Mouse (Mus musculus) urinary bladder, postnatal 4 days (tissue): ENCODE data around the gene Jag2.

ENCODE experiments used
- DNase-seq, 2 experiments: peaks; one replicate each; pipeline ENCODE4 v3.0.0; 2021 to 2022; ENCODE audit warnings: low spot score in 2 of 2

The Jag2 gene

GRCm38 (mm10) chr12:112929562-112930352, at the start of gene Jag2:
Gene Jag2, minus strand, starts transcription at chr12:112929776.
- DNase-seq, result peak in 1 of 2 experiments; percentile 49

- no peak for DNase-seq
These were observed 47.6 kb upstream of the Jag2 start for GRCm38 (mm10) chr12:112977156-112977555.

GRCm38 (mm10) chr12:112976371-112977073, 46.9 kb upstream of the Jag2 start, which contains the start of gene Btbd6:
Gene Btbd6, plus strand, starts transcription at chr12:112976482.
- peak; percentile 82 to 86 for DNase-seq

GRCm38 (mm10) chr12:112974736-112975135, 45.2 kb upstream of the Jag2 start:
- DNase-seq, result no peak

GRCm38 (mm10) chr12:112969616-112970015, 40.0 kb upstream of the Jag2 start:
- no peak for DNase-seq

GRCm38 (mm10) chr12:112968943-112969342, 39.4 kb upstream of the Jag2 start:
- DNase-seq, result no peak

GRCm38 (mm10) chr12:112965783-112966182, 36.2 kb upstream of the Jag2 start:
- DNase-seq, result no peak

GRCm38 (mm10) chr12:112961872-112962271, 32.3 kb upstream of the Jag2 start:
- DNase-seq, result no peak

- DNase-seq, result no peak
These were observed 31.9 kb upstream of the Jag2 start for GRCm38 (mm10) chr12:112961428-112961827.

- no peak for DNase-seq
These were observed 29.8 kb upstream of the Jag2 start for GRCm38 (mm10) chr12:112959421-112959820.

- DNase-seq, result peak in 1 of 2 experiments; percentile 53
These were observed 28.7 kb upstream of the Jag2 start for GRCm38 (mm10) chr12:112958303-112958702.

GRCm38 (mm10) chr12:112955800-112956199, 26.2 kb upstream of the Jag2 start:
- peak; percentile 60 to 78 for DNase-seq

- no peak for DNase-seq
These were observed 23.5 kb upstream of the Jag2 start for GRCm38 (mm10) chr12:112952926-112953565.

- DNase-seq, result peak in 1 of 2 experiments; percentile 59
These were observed 22.9 kb upstream of the Jag2 start for GRCm38 (mm10) chr12:112952433-112952832.

GRCm38 (mm10) chr12:112951150-112951842, 21.7 kb upstream of the Jag2 start:
- no peak for DNase-seq

GRCm38 (mm10) chr12:112950761-112951129, 21.2 kb upstream of the Jag2 start:
- no peak for DNase-seq

GRCm38 (mm10) chr12:112950040-112950760, 20.6 kb upstream of the Jag2 start:
- DNase-seq, result peak; percentile 83 to 86

- no peak for DNase-seq
These were observed 17.7 kb upstream of the Jag2 start for GRCm38 (mm10) chr12:112947307-112947706.

GRCm38 (mm10) chr12:112943669-112944068, 14.1 kb upstream of the Jag2 start:
- DNase-seq, result no peak

- peak; percentile 77 to 81 for DNase-seq
These were observed 12.5 kb upstream of the Jag2 start, which contains the start of gene Nudt14 for GRCm38 (mm10) chr12:112941776-112942713. Gene Nudt14, minus strand, starts transcription at chr12:112942124.
